Mouse (Mus musculus) stomach, embryonic 14.5 days (tissue): ENCODE measurements around the gene Ctnna2. TPM values are rescaled to one million over a fixed set of nuclear protein-coding genes. Genes with fewer than 3 reads are reported as not detected.

Experiments
- ATAC-seq: fragments of 200-750 bp; cut with Nextera tagmentation; 2 replicates; pipeline ENCODE4 v1.8.0; 2017; ENCODE audit warnings: low read depth, moderate TSS enrichment; ENCODE audit not compliant: insufficient number of reproducible peaks, insufficient read depth, low FRiP score
- H3K27ac ChIP-seq: fragments of 300-500 bp; sonication (generic); 2 replicates; pipeline ENCODE4 v1.5.1; 2014; ENCODE audit warnings: mild to moderate bottlenecking, low read length, moderate library complexity, mixed read lengths
- H3K27me3 ChIP-seq: fragments of 300-500 bp; sonication (generic); 2 replicates; pipeline ENCODE4 v1.6.1; 2014; ENCODE audit warnings: low read length, control low read depth, mixed read lengths; ENCODE audit not compliant: control insufficient read depth, insufficient read depth
- H3K36me3 ChIP-seq: fragments of 300-500 bp; sonication (generic); 2 replicates; pipeline ENCODE4 v1.6.1; 2014; ENCODE audit warnings: mild to moderate bottlenecking, control low read depth, low read length, moderate library complexity, mixed read lengths; ENCODE audit not compliant: control insufficient read depth, insufficient read depth
- H3K4me1 ChIP-seq: fragments of 300-500 bp; sonication (generic); 2 replicates; pipeline ENCODE4 v1.6.1; 2014; ENCODE audit warnings: low read length, control low read depth, mixed read lengths; ENCODE audit not compliant: control insufficient read depth, insufficient read depth
- H3K4me2 ChIP-seq: fragments of 300-500 bp; sonication (generic); replicated peaks from 2 replicates; pipeline ENCODE4 v1.6.1; 2014; ENCODE audit warnings: low read depth, low read length, control low read depth
- H3K4me3 ChIP-seq: fragments of 300-500 bp; sonication (generic); 2 replicates; pipeline ENCODE4 v1.5.1; 2014; ENCODE audit warnings: low read depth, low read length, control low read depth
- H3K9ac ChIP-seq: fragments of 300-500 bp; sonication (generic); replicated peaks from 2 replicates; pipeline ENCODE4 v1.6.1; 2014; ENCODE audit warnings: low read depth, mild to moderate bottlenecking, control low read depth, low read length, moderate library complexity, mixed read lengths
- H3K9me3 ChIP-seq: fragments of 300-500 bp; sonication (generic); 2 replicates; pipeline ENCODE4 v1.6.1; 2016; ENCODE audit warnings: low read depth, low read length, control low read depth; ENCODE audit not compliant: control insufficient read depth
- WGBS: fragments of 180-500 bp; shearing (Covaris S2); extraction: QIAGEN DNeasy Blood & Tissue Kit; methylation state at CpG from one replicate; pipeline ENCODE4 v1.1.7; 2014; 5-methylcytosine and 5-hydroxymethylcytosine counted together
- polyA plus RNA-seq: library from polyadenylated mRNA; unstranded; fragments of >200 nt; fragmentation: Nextera tagmentation; extraction: Ambion mirVana; gene quantifications from 2 replicates; pipeline ENCODE4 v1.2.1, GENCODE M21; 2014

Gene Ctnna2
- polyA plus RNA-seq, 1 experiment from 2014 or later = 9.3 TPM

GRCm38 (mm10) chr6:77213757-77214409 is 765.6 kb downstream of the Ctnna2 start:
- Histone ChIP-seq H3K27me3 (no peaks in the 10 kb centered on the region), H3K4me2 (no peak overlapping the region), H3K4me1 (no peaks in the 10 kb centered on the region), H3K4me3 (no peak overlapping the region), H3K9ac (no peak overlapping the region), H3K27ac (no peak overlapping the region), H3K9me3 (no peaks in the 10 kb centered on the region), H3K36me3 (no peaks in the 10 kb centered on the region)
- no peak for ATAC-seq
- 11% methylated on average over 3 of the region's 3 CpGs for WGBS

- Histone ChIP-seq H3K4me2 (no peak overlapping the region), H3K27ac (no peak overlapping the region), H3K27me3 (no peaks in the 10 kb centered on the region), H3K9ac (no peak overlapping the region), H3K4me1 (no peaks in the 10 kb centered on the region), H3K36me3 (no peaks in the 10 kb centered on the region), H3K4me3 (no peak overlapping the region), H3K9me3 (no peaks in the 10 kb centered on the region)
- WGBS = 47% methylated on average over 3 of the region's 3 CpGs
- no peak for ATAC-seq
Observed at GRCm38 (mm10) chr6:77209929-77210328, 769.6 kb downstream of the Ctnna2 start.

DNA sequence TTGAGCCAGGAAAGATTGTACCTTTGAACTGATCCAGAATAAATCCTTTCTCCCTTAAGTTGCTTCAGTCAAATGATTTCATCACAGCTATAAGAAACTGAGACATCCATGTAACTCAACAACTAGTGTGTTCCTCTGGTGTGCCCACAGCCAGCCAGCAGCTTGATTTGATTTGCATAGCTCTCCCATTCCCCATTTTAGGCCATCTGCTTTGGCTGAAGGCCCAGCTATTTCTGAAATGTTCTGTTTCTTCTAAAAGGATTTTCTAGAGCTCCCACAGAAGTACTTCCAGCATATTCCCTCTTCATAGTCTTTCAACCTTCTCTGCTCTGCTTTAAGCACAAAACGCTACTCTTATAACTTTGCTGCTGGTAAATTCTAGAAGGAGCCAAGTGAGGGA is 770.3 kb downstream of the Ctnna2 start:
- no peak for ATAC-seq
- H3K36me3 ChIP-seq = no peaks in the 10 kb centered on the region
- 72% methylated on average over 1 of the region's 1 CpGs for WGBS

GRCm38 (mm10) chr6:77199375-77199774 is 780.1 kb downstream of the Ctnna2 start:
- Histone ChIP-seq H3K9ac (no peak overlapping the region), H3K9me3 (no peaks in the 10 kb centered on the region), H3K4me1 (no peaks in the 10 kb centered on the region), H3K4me2 (no peak overlapping the region), H3K36me3 (no peaks in the 10 kb centered on the region), H3K4me3 (no peak overlapping the region), H3K27me3 (no peaks in the 10 kb centered on the region), H3K27ac (no peak overlapping the region)
- WGBS = 79% methylated on average over 2 of the region's 2 CpGs
- ATAC-seq = no peak

More for the DNA sequence above, 770.3 kb downstream of the Ctnna2 start:
- Histone ChIP-seq H3K9ac (no peak overlapping the region), H3K4me1 (no peaks in the 10 kb centered on the region), H3K4me2 (no peak overlapping the region), H3K4me3 (no peak overlapping the region), H3K27ac (no peak overlapping the region), H3K9me3 (no peaks in the 10 kb centered on the region), H3K27me3 (no peaks in the 10 kb centered on the region)

GRCm38 (mm10) chr6:77196650-77197049 is 782.8 kb downstream of the Ctnna2 start:
- WGBS = 81% methylated on average over 3 of the region's 3 CpGs
- H3K4me2 ChIP-seq = no peak overlapping the region
- no peak overlapping the region for H3K9ac ChIP-seq
- H3K4me1 ChIP-seq = no peaks in the 10 kb centered on the region
- no peaks in the 10 kb centered on the region for H3K9me3 ChIP-seq
- H3K36me3 ChIP-seq = no peaks in the 10 kb centered on the region
- no peak overlapping the region for H3K27ac ChIP-seq
- no peak overlapping the region for H3K4me3 ChIP-seq
- H3K27me3 ChIP-seq = no peaks in the 10 kb centered on the region
- ATAC-seq = no peak

DNA sequence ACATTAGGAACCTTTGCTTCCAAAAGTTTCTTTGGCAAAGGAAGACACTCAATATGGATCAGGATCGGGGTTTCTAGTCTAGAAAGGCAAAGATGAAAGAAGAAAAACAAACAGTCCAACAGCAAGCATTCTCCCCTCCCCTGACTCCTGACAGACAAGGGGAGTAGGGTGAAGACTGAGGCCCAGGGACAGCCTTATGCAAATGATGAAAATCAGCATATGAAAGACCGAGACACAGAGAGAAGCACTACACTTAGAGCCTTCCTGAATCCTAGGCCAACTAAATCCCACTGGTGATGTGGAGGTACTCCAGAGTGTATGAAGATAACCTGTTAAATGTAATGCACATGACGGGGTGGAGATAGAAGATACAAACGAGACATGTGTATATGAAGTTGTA is 787.9 kb downstream of the Ctnna2 start:
- no peaks in the 10 kb centered on the region for H3K27me3 ChIP-seq
- no peaks in the 10 kb centered on the region for H3K9me3 ChIP-seq
- no peaks in the 10 kb centered on the region for H3K4me1 ChIP-seq
- WGBS = 64% methylated on average over 4 of the region's 4 CpGs
- H3K4me3 ChIP-seq = no peak overlapping the region
- H3K36me3 ChIP-seq = no peaks in the 10 kb centered on the region
- H3K4me2 ChIP-seq = no peak overlapping the region
- no peak overlapping the region for H3K9ac ChIP-seq
- H3K27ac ChIP-seq = no peak overlapping the region
- no peak for ATAC-seq

DNA sequence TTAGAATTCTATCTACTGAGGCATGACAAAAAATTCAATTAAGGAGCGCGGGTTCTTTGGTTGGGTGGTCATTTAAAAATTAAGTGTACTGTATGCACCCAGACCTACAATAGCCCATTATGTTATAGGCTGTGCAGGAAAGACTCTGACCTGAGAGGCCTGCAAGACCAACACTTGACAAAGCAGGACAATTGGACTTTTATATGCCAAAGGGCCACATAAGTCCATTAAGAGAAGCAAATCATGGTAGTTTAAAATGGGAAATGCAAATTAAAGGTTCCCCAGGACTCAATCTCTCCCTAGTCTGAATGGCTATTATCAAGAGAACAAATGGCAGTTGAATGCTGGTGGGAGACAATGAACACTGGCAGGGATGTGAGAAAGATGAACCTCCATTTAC is 790.9 kb downstream of the Ctnna2 start:
- Histone ChIP-seq H3K4me2 (no peak overlapping the region), H3K4me1 (no peaks in the 10 kb centered on the region), H3K36me3 (no peaks in the 10 kb centered on the region), H3K9ac (no peak overlapping the region), H3K27ac (no peak overlapping the region), H3K27me3 (no peaks in the 10 kb centered on the region), H3K4me3 (no peak overlapping the region), H3K9me3 (no peaks in the 10 kb centered on the region)
- no peak for ATAC-seq
- WGBS = 92% methylated on average over 2 of the region's 2 CpGs

DNA sequence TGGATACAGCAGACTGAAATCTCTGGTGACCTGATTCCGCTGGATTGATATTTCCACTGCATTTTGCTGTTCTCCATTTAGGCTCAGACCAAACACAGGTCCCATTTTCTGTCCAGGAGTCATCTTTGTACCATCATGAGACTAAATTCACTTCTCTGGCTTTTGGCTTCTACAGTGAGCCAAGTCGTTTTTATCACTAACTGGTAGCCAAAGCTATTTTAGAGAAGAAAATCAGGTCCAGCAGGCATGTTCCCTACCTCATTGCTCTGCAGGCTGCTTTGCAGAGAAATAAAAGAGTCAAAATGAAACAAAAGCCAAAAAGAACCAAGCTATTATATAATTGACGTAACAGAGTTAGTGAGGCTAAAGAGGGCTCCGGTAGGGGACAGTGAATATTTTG is 793.7 kb downstream of the Ctnna2 start:
- Histone ChIP-seq H3K4me3 (no peak overlapping the region), H3K9me3 (no peaks in the 10 kb centered on the region), H3K27me3 (no peaks in the 10 kb centered on the region), H3K36me3 (no peaks in the 10 kb centered on the region), H3K4me2 (no peak overlapping the region), H3K4me1 (no peaks in the 10 kb centered on the region), H3K27ac (no peak overlapping the region), H3K9ac (no peak overlapping the region)
- 80% methylated on average over 4 of the region's 4 CpGs for WGBS
- ATAC-seq = no peak

GRCm38 (mm10) chr6:77184896-77185295 is 794.6 kb downstream of the Ctnna2 start:
- Histone ChIP-seq H3K9ac (no peak overlapping the region), H3K4me1 (no peaks in the 10 kb centered on the region), H3K4me2 (no peak overlapping the region), H3K27ac (no peak overlapping the region), H3K9me3 (no peaks in the 10 kb centered on the region), H3K4me3 (no peak overlapping the region), H3K27me3 (no peaks in the 10 kb centered on the region), H3K36me3 (no peaks in the 10 kb centered on the region)
- ATAC-seq = no peak
- 71% methylated on average over 2 of the region's 2 CpGs for WGBS
